Mouse (Mus musculus): ENCODE results near the gene Ccdc175. TPM values are rescaled to one million over a fixed set of nuclear protein-coding genes. Genes with fewer than 3 reads are reported as not detected.

The Ccdc175 gene
- polyA plus RNA-seq, 1 experiment from 2014 or later = not detected

DNA sequence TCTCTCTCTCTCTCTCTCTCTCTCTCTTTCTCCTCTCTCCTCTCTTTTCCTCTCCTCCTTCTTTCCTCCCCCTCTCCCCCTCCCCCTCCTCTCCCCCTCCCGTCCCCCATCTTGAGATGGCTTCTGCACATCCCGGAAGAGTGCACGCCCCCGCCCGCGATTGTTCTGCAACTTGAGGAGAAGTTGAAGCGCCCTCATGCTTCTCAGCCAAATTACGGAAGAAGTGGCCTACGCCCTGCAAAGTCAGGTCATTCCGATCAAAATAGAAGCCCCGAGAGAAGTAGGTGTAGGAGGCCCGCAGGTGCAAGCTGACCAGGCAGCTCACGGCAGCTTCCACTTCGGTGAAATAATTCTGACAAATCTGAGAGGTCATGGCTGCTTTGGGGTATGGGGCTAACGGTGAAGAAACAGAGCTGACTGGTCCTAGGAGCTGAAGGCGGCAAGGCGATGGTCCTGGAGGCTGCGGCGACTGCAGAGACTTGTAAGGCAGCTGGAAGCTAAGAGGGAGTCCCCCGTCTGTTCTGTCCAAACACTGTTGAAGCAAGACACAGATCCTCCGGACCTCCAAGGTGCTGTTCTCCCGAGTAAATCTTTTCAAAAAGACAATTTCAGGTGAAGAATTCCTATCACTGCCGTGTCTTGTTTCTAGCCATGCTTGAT is 69.0 kb downstream of the Ccdc175 start:
- H3K36me3 ChIP-seq (ENCODE audit: control insufficient read depth, insufficient read depth, low read length) = no peaks in the 10 kb centered on the region
- no peaks in the 10 kb centered on the region for H3K4me1 ChIP-seq (replicated peaks; ENCODE audit: control insufficient read depth, insufficient read depth, low read length)
- no peak overlapping the region for H3K4me2 ChIP-seq
- 72% methylated on average over 22 of the region's 23 CpGs for WGBS
- H3K27me3 ChIP-seq (replicated peaks; ENCODE audit: control insufficient read depth, insufficient read depth, low read length) = no peaks in the 10 kb centered on the region
- no peaks in the 10 kb centered on the region for H3K9me3 ChIP-seq (ENCODE audit: control insufficient read depth, low read length)
- DNase-seq (ENCODE audit: low spot score) = no peak
- no peak overlapping the region for H3K9ac ChIP-seq (ENCODE audit: low read depth, low read length)
- no peak overlapping the region for H3K27ac ChIP-seq (ENCODE audit: low read depth, low read length)
- no peak for ATAC-seq (replicated peaks; ENCODE audit: low FRiP score)
- H3K4me3 ChIP-seq (ENCODE audit: low read depth, low read length) = no peak overlapping the region

- no peak for ATAC-seq (replicated peaks; ENCODE audit: low FRiP score)
- no peaks in the 10 kb centered on the region for H3K9me3 ChIP-seq (ENCODE audit: control insufficient read depth, low read length)
- H3K9ac ChIP-seq (ENCODE audit: low read depth, low read length) = no peak overlapping the region
- H3K4me2 ChIP-seq = no peak overlapping the region
- no peak overlapping the region for H3K27ac ChIP-seq (ENCODE audit: low read depth, low read length)
- 72% methylated on average over 6 of the region's 6 CpGs for WGBS
- no peaks in the 10 kb centered on the region for H3K36me3 ChIP-seq (ENCODE audit: control insufficient read depth, insufficient read depth, low read length)
- no peak for DNase-seq (ENCODE audit: low spot score)
- H3K4me3 ChIP-seq (ENCODE audit: low read depth, low read length) = no peak overlapping the region
- H3K4me1 ChIP-seq (replicated peaks; ENCODE audit: control insufficient read depth, insufficient read depth, low read length) = no peaks in the 10 kb centered on the region
- H3K27me3 ChIP-seq (replicated peaks; ENCODE audit: control insufficient read depth, insufficient read depth, low read length) = no peaks in the 10 kb centered on the region
Measured at GRCm38 (mm10) chr12:72115126-72115525, 69.7 kb downstream of the Ccdc175 start.

DNA sequence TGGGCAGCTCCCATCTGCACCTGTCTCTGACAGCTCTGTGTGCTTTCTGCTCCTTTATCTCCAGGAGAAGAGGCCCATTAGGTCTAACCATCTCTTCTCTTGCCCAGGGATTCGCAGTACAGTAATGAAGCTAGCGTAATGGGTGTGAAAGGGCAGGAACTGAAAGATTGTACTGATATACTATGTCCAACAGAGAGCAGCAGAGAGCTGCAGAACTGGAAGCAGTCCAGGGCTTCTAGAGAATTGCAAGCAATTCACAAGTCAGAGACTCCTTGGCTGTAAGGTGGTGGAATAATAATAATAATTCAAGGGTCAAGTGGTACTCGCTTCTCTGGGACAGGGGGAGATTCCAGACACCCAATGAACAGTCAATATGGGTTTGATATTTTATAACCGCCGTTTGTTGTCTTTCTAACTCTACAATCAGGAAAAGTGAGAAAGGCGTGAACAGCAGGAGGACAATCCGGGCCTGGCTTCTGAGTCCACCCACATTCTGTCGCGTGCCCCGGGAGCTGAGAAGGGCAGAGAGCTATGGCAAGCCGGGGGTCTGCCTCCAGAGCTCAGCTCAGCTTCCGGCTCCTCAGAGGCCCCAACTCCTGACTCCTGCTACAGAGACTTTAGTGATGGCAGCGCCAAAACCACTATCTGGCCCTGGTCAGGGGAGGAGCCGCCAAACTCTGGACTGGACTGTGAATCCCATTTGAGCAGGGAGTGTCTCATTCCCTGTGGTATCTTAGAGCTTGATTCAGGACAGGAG is 80.1 kb downstream of the Ccdc175 start:
- ATAC-seq (replicated peaks; ENCODE audit: low FRiP score) = peak; percentile 71
- no peaks in the 10 kb centered on the region for H3K36me3 ChIP-seq (ENCODE audit: control insufficient read depth, insufficient read depth, low read length)

GRCm38 (mm10) chr12:72104027-72104426 is 80.8 kb downstream of the Ccdc175 start:
- Histone ChIP-seq H3K4me1 (replicated peaks; ENCODE audit: control insufficient read depth, insufficient read depth, low read length) (no peaks in the 10 kb centered on the region), H3K36me3 (ENCODE audit: control insufficient read depth, insufficient read depth, low read length) (no peaks in the 10 kb centered on the region), H3K9ac (ENCODE audit: low read depth, low read length) (no peak overlapping the region), H3K27ac (ENCODE audit: low read depth, low read length) (no peak overlapping the region), H3K4me3 (ENCODE audit: low read depth, low read length) (no peak overlapping the region), H3K27me3 (replicated peaks; ENCODE audit: control insufficient read depth, insufficient read depth, low read length) (no peaks in the 10 kb centered on the region), H3K9me3 (ENCODE audit: control insufficient read depth, low read length) (no peaks in the 10 kb centered on the region), H3K4me2 (no peak overlapping the region)
- no peak for ATAC-seq (replicated peaks; ENCODE audit: low FRiP score)
- DNase-seq (ENCODE audit: low spot score) = no peak
- WGBS = 81% methylated on average over 5 of the region's 5 CpGs

More for the DNA sequence above, 80.1 kb downstream of the Ccdc175 start:
- Histone ChIP-seq H3K9me3 (ENCODE audit: control insufficient read depth, low read length) (no peaks in the 10 kb centered on the region), H3K27me3 (replicated peaks; ENCODE audit: control insufficient read depth, insufficient read depth, low read length) (no peaks in the 10 kb centered on the region), H3K4me3 (ENCODE audit: low read depth, low read length) (no peak overlapping the region), H3K4me1 (replicated peaks; ENCODE audit: control insufficient read depth, insufficient read depth, low read length) (no peaks in the 10 kb centered on the region), H3K4me2 (peak overlapping the region; percentile 21; the same call in 1 of the 2 replicates), H3K27ac (ENCODE audit: low read depth, low read length) (no peak overlapping the region), H3K9ac (ENCODE audit: low read depth, low read length) (no peak overlapping the region)
- WGBS = 32% methylated on average over 14 of the region's 14 CpGs
- DNase-seq (ENCODE audit: low spot score) = peak; percentile 37

- Histone ChIP-seq H3K4me3 (ENCODE audit: low read depth, low read length) (no peak overlapping the region), H3K27ac (ENCODE audit: low read depth, low read length) (no peak overlapping the region), H3K27me3 (replicated peaks; ENCODE audit: control insufficient read depth, insufficient read depth, low read length) (no peaks in the 10 kb centered on the region), H3K4me2 (no peak overlapping the region), H3K9ac (ENCODE audit: low read depth, low read length) (no peak overlapping the region), H3K4me1 (replicated peaks; ENCODE audit: control insufficient read depth, insufficient read depth, low read length) (no peaks in the 10 kb centered on the region), H3K9me3 (ENCODE audit: control insufficient read depth, low read length) (no peaks in the 10 kb centered on the region), H3K36me3 (ENCODE audit: control insufficient read depth, insufficient read depth, low read length) (peaks cover 4% of the 10 kb centered on the region; the same call in 1 of the 2 replicates)
- WGBS = 80% methylated on average over 6 of the region's 6 CpGs
- no peak for ATAC-seq (replicated peaks; ENCODE audit: low FRiP score)
- DNase-seq (ENCODE audit: low spot score) = no peak
Measured at GRCm38 (mm10) chr12:72102776-72103175, 82.1 kb downstream of the Ccdc175 start.

GRCm38 (mm10) chr12:72096966-72097365 is 87.9 kb downstream of the Ccdc175 start:
- WGBS = 93% methylated on average over 8 of the region's 8 CpGs
- no peaks in the 10 kb centered on the region for H3K9me3 ChIP-seq (ENCODE audit: control insufficient read depth, low read length)
- ATAC-seq (replicated peaks; ENCODE audit: low FRiP score) = no peak

DNA sequence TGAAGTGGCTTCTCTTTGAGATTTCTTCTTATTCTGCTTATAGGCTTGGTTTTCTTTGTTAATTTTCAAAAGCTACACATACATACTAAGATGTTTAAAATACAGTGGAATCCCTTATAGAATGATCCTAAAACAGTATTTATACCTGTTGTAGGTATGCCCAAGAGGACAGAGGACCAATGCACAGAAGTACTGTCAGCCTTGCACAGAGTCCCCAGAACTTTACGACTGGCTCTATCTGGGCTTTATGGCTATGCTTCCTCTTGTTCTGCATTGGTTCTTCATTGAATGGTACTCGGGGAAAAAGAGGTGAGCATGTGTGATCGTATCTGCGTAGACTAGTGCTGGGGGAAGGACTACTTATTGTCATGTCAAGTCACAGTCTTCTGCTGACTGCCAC is 95.0 kb downstream of the Ccdc175 start:
- Histone ChIP-seq H3K36me3 (ENCODE audit: control insufficient read depth, insufficient read depth, low read length) (peaks cover 8% of the 10 kb centered on the region; the same call in 1 of the 2 replicates), H3K4me2 (no peak overlapping the region), H3K27ac (ENCODE audit: low read depth, low read length) (no peak overlapping the region), H3K4me1 (replicated peaks; ENCODE audit: control insufficient read depth, insufficient read depth, low read length) (peaks cover 10% of the 10 kb centered on the region), H3K9ac (ENCODE audit: low read depth, low read length) (no peak overlapping the region), H3K9me3 (ENCODE audit: control insufficient read depth, low read length) (no peaks in the 10 kb centered on the region), H3K4me3 (ENCODE audit: low read depth, low read length) (no peak overlapping the region), H3K27me3 (replicated peaks; ENCODE audit: control insufficient read depth, insufficient read depth, low read length) (no peaks in the 10 kb centered on the region)
- DNase-seq (ENCODE audit: low spot score) (no peak), ATAC-seq (replicated peaks; ENCODE audit: low FRiP score) (no peak)
- 87% methylated on average over 4 of the region's 4 CpGs for WGBS

More at GRCm38 (mm10) chr12:72096966-72097365, 87.9 kb downstream of the Ccdc175 start:
- Histone ChIP-seq H3K27ac (ENCODE audit: low read depth, low read length) (no peak overlapping the region), H3K36me3 (ENCODE audit: control insufficient read depth, insufficient read depth, low read length) (peaks cover 25% of the 10 kb centered on the region), H3K9ac (ENCODE audit: low read depth, low read length) (no peak overlapping the region), H3K4me3 (ENCODE audit: low read depth, low read length) (no peak overlapping the region), H3K4me1 (replicated peaks; ENCODE audit: control insufficient read depth, insufficient read depth, low read length) (no peaks in the 10 kb centered on the region), H3K27me3 (replicated peaks; ENCODE audit: control insufficient read depth, insufficient read depth, low read length) (no peaks in the 10 kb centered on the region), H3K4me2 (no peak overlapping the region)
- no peak for DNase-seq (ENCODE audit: low spot score)

- ATAC-seq (replicated peaks; ENCODE audit: low FRiP score) = no peak; the same call in 1 of the 2 replicates
- Histone ChIP-seq H3K9me3 (ENCODE audit: control insufficient read depth, low read length) (no peaks in the 10 kb centered on the region), H3K9ac (ENCODE audit: low read depth, low read length) (peak overlapping the region; percentile 72), H3K27me3 (replicated peaks; ENCODE audit: control insufficient read depth, insufficient read depth, low read length) (no peaks in the 10 kb centered on the region), H3K4me3 (ENCODE audit: low read depth, low read length) (peak overlapping the region; percentile 70), H3K4me2 (peak overlapping the region; percentile 66), H3K27ac (ENCODE audit: low read depth, low read length) (peak overlapping the region; percentile 83), H3K36me3 (ENCODE audit: control insufficient read depth, insufficient read depth, low read length) (no peaks in the 10 kb centered on the region), H3K4me1 (replicated peaks; ENCODE audit: control insufficient read depth, insufficient read depth, low read length) (peaks cover 22% of the 10 kb centered on the region)
- 2% methylated on average over 18 of the region's 18 CpGs for WGBS
- no peak for DNase-seq (ENCODE audit: low spot score)
Measured at GRCm38 (mm10) chr12:72086166-72086825, 98.5 kb downstream of the Ccdc175 start.

All from liver, embryonic 11.5 days (tissue).